Mouse (Mus musculus) cerebellum, adult 2 months (tissue): ENCODE measurements at regions not wholly inside any gene's neighbourhood (a gene's known extent, or its start where the extent isn't known, plus 50 kb on each side); places are given as distances from the start of the nearest gene placed in this dataset.

Source experiments
- DNase-seq, 2 experiments: peaks; one replicate each; pipeline ENCODE4 v3.0.0; 2021
- H3K27ac ChIP-seq: fragments of 200-500 bp; 2 replicates; pipeline ENCODE4 v1.5.1; 2012; ENCODE audit warnings: low read length, control low read depth, inconsistent platforms; ENCODE audit not compliant: insufficient read depth
- H3K27me3 ChIP-seq: fragments of 200-500 bp; 2 replicates; pipeline ENCODE4 v1.6.1; 2012; ENCODE audit warnings: inconsistent platforms, mild to moderate bottlenecking, low read length, moderate library complexity; ENCODE audit not compliant: control insufficient read depth, insufficient read depth
- H3K4me1 ChIP-seq: fragments of 200-500 bp; 2 replicates; pipeline ENCODE4 v1.6.1; 2011; ENCODE audit warnings: low read length; ENCODE audit not compliant: control insufficient read depth, insufficient read depth
- H3K4me3 ChIP-seq: fragments of 200-500 bp; replicated peaks from 2 replicates; pipeline ENCODE3; 2011; ENCODE audit warnings: mild to moderate bottlenecking, low read depth, low read length, control low read depth; ENCODE audit not compliant: insufficient read depth
- CTCF ChIP-seq: fragments of 200-500 bp; IDR thresholded peaks from 2 replicates; pipeline ENCODE4 v1.5.1; 2011; ENCODE audit warnings: low read depth, mild to moderate bottlenecking, control low read depth, low read length, moderate library complexity, borderline replicate concordance; ENCODE audit not compliant: insufficient read depth
- POLR2A ChIP-seq: fragments of 200-500 bp; IDR thresholded peaks from 2 replicates; pipeline ENCODE4 v1.6.1; 2011; ENCODE audit warnings: low read length, control low read depth, borderline replicate concordance; ENCODE audit not compliant: insufficient read depth
- WGBS: fragments of 180-500 bp; shearing (Covaris S2); methylation state at CpG from one replicate; pipeline ENCODE4 v1.1.7; 2018; 5-methylcytosine and 5-hydroxymethylcytosine counted together

GRCm38 (mm10) chrX:57659571-57659970, 156.0 kb upstream of the Gpr101 start:
- no peak overlapping the region for H3K27ac ChIP-seq
- TF ChIP-seq POLR2A, result no peak
- no peak for TF ChIP-seq CTCF
- WGBS, result 8% methylated on average over 3 of the region's 3 CpGs
- peak; percentile 16 to 31 for DNase-seq
- H3K4me3 ChIP-seq, result no peak overlapping the region
- no peaks in the 10 kb centered on the region for H3K27me3 ChIP-seq
- H3K4me1 ChIP-seq, result 0 out of 2 replicates have a peak, but pooled peaks cover 3% of the 10 kb centered on the region

GRCm38 (mm10) chrX:57656035-57656434, 152.5 kb upstream of the Gpr101 start:
- Histone ChIP-seq H3K4me1 (0 out of 2 replicates have a peak, but pooled peaks cover 3% of the 10 kb centered on the region), H3K27me3 (no peaks in the 10 kb centered on the region), H3K4me3 (no peak overlapping the region), H3K27ac (no peak overlapping the region)
- peak in 1 of 2 experiments; percentile 41 for DNase-seq
- no peak for TF ChIP-seq CTCF
- TF ChIP-seq POLR2A, result no peak
- 3% methylated on average over 2 of the region's 2 CpGs for whole genome bisulfite sequencing

- no peak overlapping the region for H3K4me3 ChIP-seq
- WGBS, result 20% methylated on average over 3 of the region's 3 CpGs
- no peak for TF ChIP-seq CTCF
- TF ChIP-seq POLR2A, result no peak
- 0 out of 2 replicates have a peak, but pooled peaks cover 3% of the 10 kb centered on the region for H3K4me1 ChIP-seq
- DNase-seq, result no peak
- no peak overlapping the region for H3K27ac ChIP-seq
- H3K27me3 ChIP-seq, result no peaks in the 10 kb centered on the region
Observed at GRCm38 (mm10) chrX:57655483-57655882, 151.9 kb upstream of the Gpr101 start.
